Mouse (Mus musculus): ENCODE results near the gene Tcf12. TPM values are rescaled to one million over a fixed set of nuclear protein-coding genes. Genes with fewer than 3 reads are reported as not detected.

The Tcf12 gene
- total RNA-seq, 2 experiments from 2014 or later = 43.9 to 50.3 TPM

- no peak for DNase-seq (ENCODE audit: low spot score in 2 of 2)
- intact Hi-C loops (cut with DNase I) = no loop called here
Observed at GRCm38 (mm10) chr9:71934833-71935232, 176.8 kb downstream of the Tcf12 start.

GRCm38 (mm10) chr9:71931965-71932364, 179.7 kb downstream of the Tcf12 start:
- intact Hi-C loops (cut with DNase I) = no loop called here
- DNase-seq (ENCODE audit: low spot score in 2 of 2) = no peak

GRCm38 (mm10) chr9:71931358-71931715, 180.3 kb downstream of the Tcf12 start:
- intact Hi-C loops (cut with DNase I) = no loop called here
- no peak for DNase-seq (ENCODE audit: low spot score in 2 of 2)

- intact Hi-C loops (cut with DNase I) = no loop called here
- DNase-seq (ENCODE audit: low spot score in 2 of 2) = no peak
Observed at GRCm38 (mm10) chr9:71930431-71931357, 181.0 kb downstream of the Tcf12 start.

GRCm38 (mm10) chr9:71916662-71916953, 195.1 kb downstream of the Tcf12 start:
- DNase-seq (ENCODE audit: low spot score in 2 of 2) = no peak
- intact Hi-C loops (cut with DNase I) = no loop called here

- no peak for DNase-seq (ENCODE audit: low spot score in 2 of 2)
- intact Hi-C loops (cut with DNase I) = no loop called here
Observed at GRCm38 (mm10) chr9:71915871-71916661, 195.6 kb downstream of the Tcf12 start.

- DNase-seq (ENCODE audit: low spot score in 2 of 2) = no peak
- intact Hi-C loops (cut with DNase I) = no loop called here
Observed at GRCm38 (mm10) chr9:71906522-71906921, 205.1 kb downstream of the Tcf12 start.

GRCm38 (mm10) chr9:71898852-71899251, 212.8 kb downstream of the Tcf12 start:
- intact Hi-C loops (cut with DNase I) = no loop called here
- no peak for DNase-seq (ENCODE audit: low spot score in 2 of 2)

GRCm38 (mm10) chr9:71897399-71897798, 214.3 kb downstream of the Tcf12 start:
- intact Hi-C loops (cut with DNase I) = no loop called here

GRCm38 (mm10) chr9:71895931-71896724, 215.5 kb downstream of the Tcf12 start:
- intact Hi-C loops (cut with DNase I) = no loop called here
- peak; percentile 25 to 63 for DNase-seq (ENCODE audit: low spot score in 2 of 2)

More at GRCm38 (mm10) chr9:71897399-71897798, 214.3 kb downstream of the Tcf12 start:
- DNase-seq (ENCODE audit: low spot score in 2 of 2) = peak; percentile 15 to 26

- intact Hi-C loops (cut with DNase I) = no loop called here
- DNase-seq (ENCODE audit: low spot score in 2 of 2) = no peak
Observed at GRCm38 (mm10) chr9:71895291-71895690, 216.4 kb downstream of the Tcf12 start.

- intact Hi-C loops (cut with DNase I) = no loop called here
- no peak for DNase-seq (ENCODE audit: low spot score in 2 of 2)
Observed at GRCm38 (mm10) chr9:71894943-71895286, 216.8 kb downstream of the Tcf12 start.

GRCm38 (mm10) chr9:71894246-71894942, 217.3 kb downstream of the Tcf12 start:
- no peak for DNase-seq (ENCODE audit: low spot score in 2 of 2)

GRCm38 (mm10) chr9:71888450-71888849, 223.2 kb downstream of the Tcf12 start:
- intact Hi-C loops (cut with DNase I) = no loop called here
- DNase-seq (ENCODE audit: low spot score in 2 of 2) = no peak

More at GRCm38 (mm10) chr9:71894246-71894942, 217.3 kb downstream of the Tcf12 start:
- intact Hi-C loops (cut with DNase I) = no loop called here

- intact Hi-C loops (cut with DNase I) = no loop called here
- DNase-seq (ENCODE audit: low spot score in 2 of 2) = no peak
Observed at GRCm38 (mm10) chr9:71880629-71881028, 231.0 kb downstream of the Tcf12 start.

- intact Hi-C loops (cut with DNase I) = no loop called here
- DNase-seq (ENCODE audit: low spot score in 2 of 2) = no peak
Observed at GRCm38 (mm10) chr9:71879972-71880371, 231.7 kb downstream of the Tcf12 start.

GRCm38 (mm10) chr9:71879415-71879814, 232.3 kb downstream of the Tcf12 start:
- no peak for DNase-seq (ENCODE audit: low spot score in 2 of 2)
- intact Hi-C loops (cut with DNase I) = no loop called here

GRCm38 (mm10) chr9:71877867-71878266, 233.8 kb downstream of the Tcf12 start:
- intact Hi-C loops (cut with DNase I) = no loop called here
- no peak for DNase-seq (ENCODE audit: low spot score in 2 of 2)

- DNase-seq (ENCODE audit: low spot score in 2 of 2) = no peak
- intact Hi-C loops (cut with DNase I) = no loop called here
Observed at GRCm38 (mm10) chr9:71874761-71875160, 236.9 kb downstream of the Tcf12 start.
